Mouse (Mus musculus) erythroblast, adult 5-6 weeks (primary cell): ENCODE data around the gene Ate1. TPM values are rescaled to one million over a fixed set of nuclear protein-coding genes. Genes with fewer than 3 reads are reported as not detected.

Experiments
- ATAC-seq: replicated peaks from 2 replicates; pipeline ENCODE4 v1.8.0; 2016; ENCODE audit warnings: moderate number of reproducible peaks, mild to moderate bottlenecking, moderate TSS enrichment, inconsistent platforms; ENCODE audit not compliant: poor library complexity, low FRiP score, severe bottlenecking
- total RNA-seq, 2 experiments: library from RNA; stranded (forward) in 1 of 2; stranded (reverse) in 1 of 2; fragments of 150-400 nt in 1 of 2; fragments of 200-764, 138-1000 nt in 1 of 2; gene quantifications; 2 replicates each; pipeline versions ENCODE4 v1.2.3 to v1.2.4; 2015 to 2017; ENCODE audit warnings: low replicate concordance in 2 of 2

Ate1 gene
- total RNA-seq, 2 experiments from 2014 or later = 11.5 to 16.4 TPM

GRCm38 (mm10) chr7:130365711-130366110 lies 154.5 kb downstream of the Ate1 start:
- ATAC-seq = no peak

Other genes with a start within 250 kb of the Ate1 start
- gene Nsmce4a, start 52.7 kb upstream of the Ate1 start, total RNA-seq (2015; ENCODE audit: low replicate concordance) = 65.8 and 101 TPM in 2 replicates
- gene Nsmce4a, start 52.7 kb upstream of the Ate1 start, total RNA-seq (2017; ENCODE audit: low replicate concordance) = 52.1 and 75.8 TPM in 2 replicates
- gene Tacc2, start 57.1 kb upstream of the Ate1 start, total RNA-seq (2015; ENCODE audit: low replicate concordance) = 0.19 and 4.8 TPM in 2 replicates
- 2.5 and 4.0 TPM in 2 replicates for gene Tacc2, start 57.1 kb upstream of the Ate1 start, total RNA-seq (2017; ENCODE audit: low replicate concordance)